Mouse (Mus musculus): ENCODE data around the gene Map7d1. TPM values are rescaled to one million over a fixed set of nuclear protein-coding genes. Genes with fewer than 3 reads are reported as not detected.
"Not testable (repeated sequence)": the region's sequence is repeated elsewhere in the genome, so short reads cannot be mapped to it uniquely, and the experiment has no call there.

The Map7d1 gene
- polyA plus RNA-seq, 1 experiment from 2014 or later, result 97.5 TPM

DNA sequence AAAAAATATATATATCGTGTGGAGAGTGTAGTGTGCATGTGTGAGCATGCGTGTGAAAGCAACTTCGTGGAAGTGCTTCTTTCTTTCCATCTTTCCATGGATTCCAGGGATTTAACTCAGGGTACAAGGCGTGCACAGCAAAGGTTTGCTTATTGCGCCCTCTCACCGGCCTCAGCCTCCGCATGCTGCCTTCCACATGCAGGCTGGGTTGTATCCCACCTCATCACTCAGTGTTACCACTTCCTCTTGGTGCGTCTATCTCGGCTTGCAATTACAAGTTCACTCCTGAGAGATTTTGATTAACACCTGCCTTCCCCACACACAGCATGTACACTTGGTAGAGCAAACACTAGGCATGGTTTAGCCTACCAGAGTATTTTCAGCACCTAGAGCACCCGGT is 21.0 kb downstream of the Map7d1 start:
- Histone ChIP-seq H3K36me3 (peaks cover 89% of the 10 kb centered on the region), H3K4me1 (replicated peaks) (0 out of 2 replicates have a peak, but pooled peaks cover 8% of the 10 kb centered on the region), H3K9me3 (no peaks in the 10 kb centered on the region), H3K27me3 (no peaks in the 10 kb centered on the region), H3K27ac (replicated peaks) (no peak overlapping the region), H3K9ac (no peak overlapping the region), H3K4me3 (no peak overlapping the region), H3K4me2 (no peak overlapping the region)
- WGBS, result 93% methylated on average over 10 of the region's 10 CpGs
- no peak for ATAC-seq (ENCODE audit: low FRiP score, low read depth)

DNA sequence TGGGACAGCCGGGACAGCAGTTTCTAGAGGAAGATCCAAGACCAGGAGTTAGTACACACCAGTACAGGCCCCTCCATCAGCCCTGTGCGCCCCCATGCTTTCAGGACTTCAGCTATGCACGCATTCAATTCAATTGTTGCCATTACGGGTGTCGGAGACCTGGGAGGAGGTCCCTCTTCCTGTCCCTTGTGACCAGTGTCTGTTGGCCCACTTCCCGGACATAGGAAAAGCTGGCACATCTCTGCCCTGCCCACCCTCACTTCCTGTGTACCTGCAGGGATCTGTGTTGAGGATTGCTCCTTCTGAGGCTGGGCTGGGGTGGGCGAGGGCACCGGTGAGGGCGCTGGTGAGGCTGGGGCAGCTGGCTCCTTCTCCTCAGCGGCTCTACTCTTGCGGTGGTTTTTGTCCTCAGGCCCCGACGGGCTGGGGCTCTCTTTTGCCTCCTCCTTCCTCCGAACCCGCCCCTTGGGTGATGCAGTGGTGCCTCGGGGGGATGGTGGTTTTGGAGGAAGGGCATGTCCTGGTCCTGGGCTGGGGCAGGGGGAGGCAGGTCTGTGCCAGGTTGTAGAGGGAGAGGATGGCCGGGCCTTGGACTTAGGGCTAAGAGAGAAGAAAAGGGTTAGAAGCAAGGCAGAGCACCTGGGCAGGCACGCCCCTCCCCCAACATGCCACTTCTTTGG is 21.5 kb downstream of the Map7d1 start:
- 77% methylated on average over 18 of the region's 18 CpGs for WGBS
- no peak for ATAC-seq (ENCODE audit: low FRiP score, low read depth)

DNA sequence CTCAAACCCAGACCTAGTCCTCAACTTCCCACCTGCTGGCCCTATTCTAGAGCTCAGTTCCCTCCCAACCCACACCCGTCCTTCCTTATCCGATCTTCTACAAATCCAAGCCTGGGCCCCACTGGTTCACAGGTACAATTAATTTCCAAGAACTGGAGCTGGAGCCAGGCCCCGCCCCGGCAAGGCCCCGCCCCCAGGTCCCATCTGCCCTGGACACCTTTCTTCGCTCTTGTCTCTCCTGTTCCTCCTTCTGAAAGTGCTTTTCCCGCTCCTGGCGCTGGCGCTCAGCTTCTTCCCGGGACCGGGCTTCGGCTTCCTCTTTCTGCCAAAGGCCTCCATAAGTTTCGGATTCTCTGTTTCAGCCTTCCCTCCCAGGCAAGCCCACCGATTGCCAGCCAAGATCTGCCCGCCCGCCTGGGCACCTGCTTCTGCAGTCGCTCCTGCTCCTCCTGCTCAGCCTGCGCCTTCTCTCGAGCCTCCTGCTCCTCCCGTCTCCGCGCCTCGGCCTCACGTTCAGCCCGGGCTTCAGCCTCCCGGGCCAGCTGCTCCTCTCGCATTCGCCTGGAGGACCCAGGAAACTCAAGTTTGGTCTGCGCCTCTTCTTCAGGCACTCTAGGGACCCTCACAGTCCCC is 22.4 kb downstream of the Map7d1 start:
- no peaks in the 10 kb centered on the region for H3K27me3 ChIP-seq
- H3K9ac ChIP-seq, result no peak overlapping the region
- no peaks in the 10 kb centered on the region for H3K9me3 ChIP-seq
- H3K4me3 ChIP-seq, result no peak overlapping the region
- no peak overlapping the region for H3K4me2 ChIP-seq
- H3K36me3 ChIP-seq, result peaks cover 76% of the 10 kb centered on the region
- 0 out of 2 replicates have a peak, but pooled peaks cover 8% of the 10 kb centered on the region for H3K4me1 ChIP-seq (replicated peaks)
- no peak overlapping the region for H3K27ac ChIP-seq (replicated peaks)
- ATAC-seq (ENCODE audit: low FRiP score, low read depth), result no peak
- 90% methylated on average over 29 of the region's 29 CpGs for WGBS

More for the DNA sequence above, 21.5 kb downstream of the Map7d1 start:
- H3K27me3 ChIP-seq, result no peaks in the 10 kb centered on the region
- 0 out of 2 replicates have a peak, but pooled peaks cover 8% of the 10 kb centered on the region for H3K4me1 ChIP-seq (replicated peaks)
- no peak overlapping the region for H3K4me3 ChIP-seq
- H3K27ac ChIP-seq (replicated peaks), result no peak overlapping the region
- H3K36me3 ChIP-seq, result peaks cover 84% of the 10 kb centered on the region
- H3K9ac ChIP-seq, result no peak overlapping the region
- no peak overlapping the region for H3K4me2 ChIP-seq
- no peaks in the 10 kb centered on the region for H3K9me3 ChIP-seq

DNA sequence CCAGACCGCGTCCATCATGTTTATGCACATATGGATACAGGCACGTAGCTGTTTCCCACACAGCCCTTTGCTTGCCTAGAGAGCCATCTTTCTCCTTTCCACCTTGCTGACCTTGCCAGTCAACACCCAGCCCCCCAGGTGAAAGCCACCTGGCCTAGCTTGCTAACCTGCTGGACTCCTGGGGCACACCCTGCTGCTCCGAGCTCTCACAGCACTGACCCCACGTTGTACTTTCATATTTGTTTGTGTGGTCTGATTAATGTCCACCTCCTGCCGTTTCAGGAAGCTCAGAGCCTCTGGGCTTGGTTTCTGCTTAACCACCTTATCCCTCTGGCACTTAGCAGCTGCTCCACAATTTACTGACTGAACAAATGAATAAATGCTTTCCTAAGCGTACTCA is 26.2 kb downstream of the Map7d1 start:
- H3K4me1 ChIP-seq (replicated peaks), result peaks cover 8% of the 10 kb centered on the region
- H3K9me3 ChIP-seq, result no peaks in the 10 kb centered on the region
- no peak overlapping the region for H3K4me2 ChIP-seq
- ATAC-seq (ENCODE audit: low FRiP score, low read depth), result no peak
- no peak overlapping the region for H3K9ac ChIP-seq
- H3K27ac ChIP-seq (replicated peaks), result no peak overlapping the region
- no peaks in the 10 kb centered on the region for H3K27me3 ChIP-seq
- no peak overlapping the region for H3K4me3 ChIP-seq
- H3K36me3 ChIP-seq, result peaks cover 46% of the 10 kb centered on the region
- WGBS, result 63% methylated on average over 7 of the region's 7 CpGs

DNA sequence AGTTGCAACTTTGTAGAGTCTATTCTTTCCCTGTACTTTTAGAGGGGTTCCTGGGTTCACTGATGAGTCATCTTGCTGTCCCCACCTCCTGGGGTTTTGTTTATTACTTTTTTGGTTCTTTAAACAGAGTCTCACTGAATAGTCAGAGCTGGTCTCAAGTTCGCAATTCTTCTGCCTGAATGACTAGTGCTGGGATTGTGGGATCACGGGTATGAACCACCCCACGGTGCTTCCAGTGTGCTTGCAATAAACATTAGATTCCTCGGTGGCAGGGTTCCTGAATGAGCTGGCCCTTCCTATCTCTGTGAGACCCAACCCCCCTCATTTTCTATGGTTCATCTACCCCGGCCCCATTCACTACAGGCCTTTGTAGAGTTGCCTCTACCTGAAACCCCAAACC is 28.0 kb downstream of the Map7d1 start:
- H3K4me3 ChIP-seq, result no peak overlapping the region
- H3K4me2 ChIP-seq, result no peak overlapping the region
- peaks cover 28% of the 10 kb centered on the region for H3K36me3 ChIP-seq
- H3K27me3 ChIP-seq, result no peaks in the 10 kb centered on the region
- 15% methylated on average over 5 of the region's 5 CpGs for WGBS
- H3K9ac ChIP-seq, result no peak overlapping the region
- no peaks in the 10 kb centered on the region for H3K9me3 ChIP-seq
- no peak for ATAC-seq (ENCODE audit: low FRiP score, low read depth)
- H3K4me1 ChIP-seq (replicated peaks), result peaks cover 8% of the 10 kb centered on the region
- no peak overlapping the region for H3K27ac ChIP-seq (replicated peaks)

DNA sequence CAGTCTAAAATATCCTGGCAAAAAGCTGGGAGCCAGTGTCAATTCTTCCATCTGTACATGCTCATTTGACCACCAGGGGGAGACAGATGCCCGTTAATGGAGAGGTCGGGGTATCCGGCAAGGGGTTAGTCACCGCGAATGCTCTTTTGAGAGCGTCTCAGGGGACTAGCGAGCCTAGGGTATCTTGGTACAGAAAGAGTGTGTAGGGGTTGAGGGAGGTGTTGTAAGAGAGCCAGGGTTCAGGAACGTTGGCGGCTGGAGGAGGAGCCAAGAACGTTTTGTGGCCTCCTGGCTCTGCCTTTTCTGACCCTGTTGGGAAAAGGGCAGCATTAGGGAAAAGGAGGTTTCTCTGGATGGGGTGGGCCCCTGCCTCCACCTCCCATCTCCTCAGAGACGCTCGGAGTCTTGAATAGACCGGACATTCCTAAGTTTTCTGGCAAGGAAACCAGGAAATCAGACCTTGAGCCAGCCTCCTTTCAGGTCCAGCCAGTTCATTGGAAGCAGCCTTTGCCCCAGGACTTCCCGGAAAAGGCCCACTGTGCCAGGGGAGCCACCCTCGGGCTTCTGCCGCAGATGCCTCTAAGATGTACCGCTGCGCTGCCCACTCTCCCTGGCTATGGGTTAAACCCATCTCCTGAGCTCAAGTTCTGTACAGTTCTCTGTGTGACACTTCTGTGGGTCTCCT is 28.9 kb downstream of the Map7d1 start:
- H3K36me3 ChIP-seq, result peaks cover 19% of the 10 kb centered on the region
- H3K27ac ChIP-seq (replicated peaks), result peak overlapping the region; percentile 21; the same call in 1 of the 2 replicates
- H3K4me1 ChIP-seq (replicated peaks), result peaks cover 8% of the 10 kb centered on the region
- H3K27me3 ChIP-seq, result no peaks in the 10 kb centered on the region
- H3K9me3 ChIP-seq, result no peaks in the 10 kb centered on the region
- 0 out of 2 replicates have a peak overlapping the region, but pooled peaks have one; percentile 10 for H3K9ac ChIP-seq
- peak overlapping the region; percentile 17; the same call in 1 of the 2 replicates for H3K4me3 ChIP-seq
- peak; percentile 70 for ATAC-seq (ENCODE audit: low FRiP score, low read depth)
- WGBS, result 6% methylated on average over 18 of the region's 18 CpGs
- peak overlapping the region; percentile 55 for H3K4me2 ChIP-seq

DNA sequence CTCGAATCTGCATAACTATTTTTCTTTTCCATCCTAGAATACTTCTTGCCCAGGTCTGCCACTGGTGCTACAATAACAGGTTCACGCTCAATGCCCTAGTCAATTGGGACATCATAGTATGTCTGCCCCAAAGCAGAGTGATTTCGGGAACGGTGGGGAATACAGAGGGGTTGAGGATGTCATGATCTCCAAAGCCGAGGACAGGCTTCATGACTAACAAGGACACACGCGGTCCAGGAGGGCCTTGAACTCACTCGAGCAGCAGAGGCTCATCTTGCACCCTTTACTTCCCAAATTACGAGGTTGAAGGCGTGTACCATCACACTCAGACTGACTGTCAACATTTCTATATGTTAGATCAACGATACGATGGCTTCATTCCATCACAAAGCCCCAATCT is 29.5 kb downstream of the Map7d1 start:
- Histone ChIP-seq H3K4me1 (replicated peaks) (peaks cover 8% of the 10 kb centered on the region), H3K4me2 (peak overlapping the region; percentile 55; the same call in 1 of the 2 replicates), H3K9me3 (no peaks in the 10 kb centered on the region), H3K36me3 (peaks cover 13% of the 10 kb centered on the region), H3K9ac (0 out of 2 replicates have a peak overlapping the region, but pooled peaks have one; percentile 10), H3K27me3 (no peaks in the 10 kb centered on the region), H3K27ac (replicated peaks) (0 out of 2 replicates have a peak overlapping the region, but pooled peaks have one; percentile 21), H3K4me3 (no peak overlapping the region)
- no peak for ATAC-seq (ENCODE audit: low FRiP score, low read depth)
- 55% methylated on average over 12 of the region's 12 CpGs for WGBS

DNA sequence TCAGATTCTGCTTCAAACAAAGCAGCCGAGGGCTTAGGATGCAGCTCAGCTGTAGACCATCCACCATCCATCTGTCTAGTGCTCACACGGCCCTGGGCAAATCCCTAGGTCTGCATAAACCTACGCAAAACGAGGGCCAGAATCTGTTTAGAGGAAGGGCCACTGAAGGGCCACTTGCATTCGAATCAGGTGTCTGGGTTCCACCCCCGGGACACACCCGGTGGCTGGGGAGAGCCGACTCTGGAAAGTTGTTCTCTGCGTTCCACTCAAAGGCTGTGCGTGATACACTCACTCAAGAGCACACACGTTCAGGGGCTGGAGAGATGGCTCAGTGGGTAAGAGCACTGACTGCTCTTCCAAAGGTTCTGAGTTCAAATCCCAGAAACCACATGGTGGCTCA is 33.5 kb downstream of the Map7d1 start:
- Histone ChIP-seq H3K4me3 (no peak overlapping the region), H3K4me1 (replicated peaks) (peaks cover 6% of the 10 kb centered on the region), H3K4me2 (no peak overlapping the region), H3K27me3 (no peaks in the 10 kb centered on the region), H3K9me3 (no peaks in the 10 kb centered on the region), H3K36me3 (no peaks in the 10 kb centered on the region), H3K27ac (replicated peaks) (no peak overlapping the region), H3K9ac (no peak overlapping the region)
- no peak for ATAC-seq (ENCODE audit: low FRiP score, low read depth)
- WGBS, result 86% methylated on average over 11 of the region's 11 CpGs

DNA sequence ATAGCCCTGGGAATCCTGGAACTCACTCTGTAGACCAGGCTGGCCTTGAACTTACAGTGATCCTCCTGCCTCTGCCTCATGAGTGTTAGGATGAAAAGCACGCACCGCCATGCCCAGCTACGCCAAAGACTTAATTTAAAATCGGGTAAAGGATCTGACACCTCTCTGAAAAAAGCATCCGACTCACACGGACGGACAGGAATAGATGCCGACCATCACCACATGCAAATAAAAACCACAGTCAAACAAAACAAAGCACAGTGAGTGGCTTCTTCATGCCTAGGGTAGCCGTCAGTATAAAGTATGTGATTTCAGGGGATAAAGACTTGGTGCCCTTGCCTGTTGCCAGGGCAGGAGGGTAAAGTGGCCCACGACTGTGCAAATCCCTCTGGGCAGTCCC is 36.1 kb downstream of the Map7d1 start:
- ATAC-seq (ENCODE audit: low FRiP score, low read depth), result no peak
- H3K9me3 ChIP-seq, result no peaks in the 10 kb centered on the region
- no peak overlapping the region for H3K9ac ChIP-seq
- no peak overlapping the region for H3K27ac ChIP-seq (replicated peaks)
- 92% methylated on average over 10 of the region's 10 CpGs for WGBS
- H3K4me3 ChIP-seq, result no peak overlapping the region
- H3K27me3 ChIP-seq, result no peaks in the 10 kb centered on the region
- no peaks in the 10 kb centered on the region for H3K4me1 ChIP-seq (replicated peaks)
- H3K36me3 ChIP-seq, result no peaks in the 10 kb centered on the region
- no peak overlapping the region for H3K4me2 ChIP-seq

DNA sequence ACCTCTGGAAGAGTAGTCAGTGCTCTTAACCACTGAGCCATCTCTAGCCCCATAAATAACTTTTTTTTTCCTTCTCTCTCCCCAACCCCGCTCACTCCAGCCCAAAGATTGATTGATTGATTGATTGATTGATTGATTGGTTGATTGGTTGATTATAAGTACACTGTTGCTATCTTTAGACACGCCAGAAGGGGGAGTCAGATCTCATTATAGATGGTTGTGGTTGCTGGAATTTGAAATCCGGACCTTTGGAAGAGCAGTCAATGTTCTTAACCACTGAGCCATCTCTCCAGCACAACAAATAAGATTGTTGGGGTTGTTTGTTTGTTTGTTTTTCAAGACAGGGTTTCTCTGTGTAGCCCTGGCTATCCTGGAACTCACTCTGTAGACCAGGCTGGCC is 36.6 kb downstream of the Map7d1 start:
- H3K4me1 ChIP-seq (replicated peaks); H3K27ac ChIP-seq (replicated peaks); H3K9ac ChIP-seq; ATAC-seq (ENCODE audit: low FRiP score, low read depth); H3K4me3 ChIP-seq; H3K4me2 ChIP-seq; H3K36me3 ChIP-seq; H3K27me3 ChIP-seq; H3K9me3 ChIP-seq: not testable (repeated sequence)
- WGBS, result 74% methylated on average over 3 of the region's 3 CpGs

DNA sequence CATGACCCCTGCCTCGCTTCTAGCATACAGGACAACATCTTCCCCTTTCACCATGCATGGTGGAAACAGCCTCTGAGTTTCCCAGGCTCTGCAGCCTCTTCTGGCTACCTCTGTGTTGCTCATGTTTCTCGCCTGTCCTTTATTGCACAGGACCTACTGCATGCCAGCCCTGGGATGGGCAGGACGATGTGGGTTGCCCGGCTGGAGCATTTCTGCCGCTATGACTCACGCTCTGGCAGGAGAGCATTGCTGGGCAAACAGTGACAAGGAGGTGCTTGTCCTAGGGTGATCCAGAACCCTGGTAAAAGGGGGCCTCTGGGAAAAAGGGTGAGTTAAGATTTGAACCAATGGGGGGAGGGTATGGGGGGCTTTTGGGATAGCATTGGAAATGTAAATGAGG is 38.4 kb downstream of the Map7d1 start:
- H3K4me2 ChIP-seq, result no peak overlapping the region
- no peak for ATAC-seq (ENCODE audit: low FRiP score, low read depth)
- no peaks in the 10 kb centered on the region for H3K9me3 ChIP-seq
- no peaks in the 10 kb centered on the region for H3K4me1 ChIP-seq (replicated peaks)
- no peak overlapping the region for H3K4me3 ChIP-seq
- no peak overlapping the region for H3K9ac ChIP-seq
- H3K36me3 ChIP-seq, result no peaks in the 10 kb centered on the region
- WGBS, result 89% methylated on average over 6 of the region's 6 CpGs
- H3K27ac ChIP-seq (replicated peaks), result no peak overlapping the region
- H3K27me3 ChIP-seq, result no peaks in the 10 kb centered on the region

DNA sequence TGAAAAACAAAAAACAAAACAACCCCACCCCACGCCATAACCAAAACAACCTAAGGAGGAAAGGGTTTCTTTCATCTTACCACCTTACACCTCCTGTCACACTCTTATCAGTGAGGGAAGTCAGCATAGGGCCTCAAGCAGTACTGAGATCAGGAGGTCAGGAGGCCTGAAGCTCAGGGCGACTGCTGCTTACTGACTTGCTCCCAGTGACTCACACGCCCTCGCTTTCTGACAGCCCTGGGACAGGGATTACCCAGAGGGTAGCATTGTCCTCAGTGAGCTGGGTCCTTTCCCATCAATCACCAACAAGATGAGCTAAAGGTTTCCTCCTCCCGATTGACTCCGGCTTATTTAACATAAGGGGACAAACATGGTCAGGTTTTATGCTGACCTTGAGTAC is 49.1 kb downstream of the Map7d1 start:
- no peak overlapping the region for H3K27ac ChIP-seq (replicated peaks)
- no peaks in the 10 kb centered on the region for H3K9me3 ChIP-seq
- H3K4me1 ChIP-seq (replicated peaks), result peaks cover 10% of the 10 kb centered on the region; the same call in 1 of the 2 replicates
- no peak overlapping the region for H3K4me3 ChIP-seq
- no peak overlapping the region for H3K9ac ChIP-seq
- no peaks in the 10 kb centered on the region for H3K27me3 ChIP-seq
- 54% methylated on average over 6 of the region's 6 CpGs for WGBS
- H3K36me3 ChIP-seq, result no peaks in the 10 kb centered on the region
- no peak for ATAC-seq (ENCODE audit: low FRiP score, low read depth)
- no peak overlapping the region for H3K4me2 ChIP-seq
